Comparison of ENCODE assay signal across 8 mouse cellular contexts in genomic region chr17:6960776-6961175, GRCm38 (mm10). TPM values are rescaled to one million over a fixed set of nuclear protein-coding genes. Genes with fewer than 3 reads are reported as not detected.
A peak's percentile ranks its signal among the peaks of the same experiment; 100 is the strongest.
DNase-seq lines count a peak whose midpoint lies in the region; ATAC-seq and TF ChIP-seq lines count a peak whose summit lies in the region.
"Not testable (repeated sequence)": the region's sequence is repeated elsewhere in the genome, so short reads cannot be mapped to it uniquely, and the experiment has no call there.

Tagap1 (minus strand) TSS chr17:6961156.

- peak; percentile 29 for ATAC-seq in frontal cortex, adult (ENCODE audit: low TSS enrichment)
- ATAC-seq in liver, embryonic 14.5 days (ENCODE audit: insufficient read depth): peak; percentile 39
- ATAC-seq in stomach, embryonic 16.5 days (ENCODE audit: insufficient read depth, low FRiP score): peak; percentile 26; the same call in 1 of the 2 replicates

- peak within 1 kb of the TSS; percentile 47 for H3ac ChIP-seq in myocyte (ENCODE audit: control insufficient read depth, insufficient read length)

- H3K27ac ChIP-seq in CH12.LX (ENCODE audit: insufficient read depth, low read depth): peak within 1 kb of the TSS; percentile 28; the same call in 1 of the 2 replicates
- H3K27ac ChIP-seq in cerebellum, adult 2 months (ENCODE audit: insufficient read depth, low read length); liver, embryonic 14.5 days: not testable (repeated sequence)
- peak within 1 kb of the TSS; percentile 42; the same call in 1 of the 2 replicates for H3K27ac ChIP-seq in stomach, embryonic 16.5 days (ENCODE audit: low read length)

- not testable (repeated sequence) for H3K4me1 ChIP-seq in CH12.LX (ENCODE audit: control insufficient read depth in 1 of 2, insufficient read depth in 2 of 2); cerebellum, adult 2 months (ENCODE audit: control insufficient read depth, insufficient read depth, low read length); liver, embryonic 14.5 days (replicated peaks; ENCODE audit: control insufficient read depth in 2 of 2, insufficient read depth in 2 of 2, low read length in 1 of 2); stomach, embryonic 16.5 days (ENCODE audit: control insufficient read depth, insufficient read depth, low read length)

- H3K4me3 ChIP-seq in CH12.LX (replicated peaks in 1 of 3; ENCODE audit: low read depth in 2 of 3, low read length in 2 of 3, poor library complexity in 1 of 3): peak within 1 kb of the TSS; percentile 54 to 68 (median 56)
- H3K4me3 ChIP-seq in cerebellum, adult 2 months (replicated peaks; ENCODE audit: insufficient read depth, low read depth, low read length): peak within 1 kb of the TSS; percentile 67
- peak within 1 kb of the TSS; percentile 61 to 62 for H3K4me3 ChIP-seq in liver, embryonic 14.5 days (ENCODE audit: insufficient read depth in 1 of 2, low read depth in 2 of 2, low read length in 2 of 2)
- H3K4me3 ChIP-seq in myocyte: peak within 1 kb of the TSS; percentile 22
- H3K4me3 ChIP-seq in stomach, embryonic 16.5 days (replicated peaks; ENCODE audit: low read length): peak within 1 kb of the TSS; percentile 52

- WGBS in cerebellum, adult 2 months: 1% methylated on average over 33 of the region's 51 CpGs
- 3% methylated on average over 44 of the region's 51 CpGs for WGBS in large intestine, adult 2 months
- 1% methylated on average over 40 of the region's 51 CpGs for WGBS in liver, embryonic 14.5 days (ENCODE audit: insufficient replicate concordance)
- under 1% methylated on average over 34 of the region's 51 CpGs for WGBS in stomach, embryonic 16.5 days

- intact Hi-C loops in heart, postnatal 36 days (cut with DNase I): not testable (repeated sequence)

- TF ChIP-seq CTCF in CH12.LX (conservative IDR thresholded peaks at IDR 0.05 in 1 of 2, IDR thresholded peaks at IDR 0.05 in 1 of 2; ENCODE audit: low read depth in 2 of 2, low read length in 2 of 2); cerebellum, adult 2 months (IDR thresholded peaks at IDR 0.05; ENCODE audit: borderline replicate concordance, insufficient read depth, low read depth, low read length); liver, embryonic 14.5 days (IDR thresholded peaks at IDR 0.05; ENCODE audit: low read depth): not testable (repeated sequence)

- H3K79me2 ChIP-seq in CH12.LX (replicated peaks; ENCODE audit: control insufficient read depth, extremely low read depth, insufficient read depth, poor library complexity, severe bottlenecking); myocyte (ENCODE audit: control insufficient read depth, insufficient read depth): not testable (repeated sequence)

- in situ Hi-C loops in CH12.LX (cut with MboI; ENCODE audit: low pct_ligation_motif_present, low pct_unique_long_range_greater_than_20kb, low sequenced_read_pairs): not testable (repeated sequence)

- not testable (repeated sequence) for DNase-seq in CH12.LX (ENCODE audit: extremely low read depth); large intestine, adult 2 months (ENCODE audit: low read depth, low spot score); liver, embryonic 14.5 days (ENCODE audit: low read depth in 3 of 3, low spot score in 3 of 3)
- peak; percentile 58 to 79 for DNase-seq in cerebellum, adult 2 months
- peak; percentile 39 to 71 for DNase-seq in heart, postnatal 36 days

- H3K4me2 ChIP-seq in CH12.LX (ENCODE audit: insufficient read depth, low read depth, poor library complexity, severe bottlenecking) (peak within 1 kb of the TSS; percentile 61; the same call in 1 of the 2 replicates), myocyte (ENCODE audit: low read depth) (peak within 1 kb of the TSS; percentile 62)
- peak within 1 kb of the TSS; percentile 63 for H3K4me2 ChIP-seq in liver, embryonic 14.5 days (ENCODE audit: low read depth)
- peak within 1 kb of the TSS; percentile 40 for H3K4me2 ChIP-seq in stomach, embryonic 16.5 days (ENCODE audit: low read depth, low read length)

- H3K36me3 ChIP-seq in CH12.LX (replicated peaks in 1 of 2; ENCODE audit: control insufficient read depth in 1 of 2, insufficient read depth in 1 of 2, low read length in 1 of 2); liver, embryonic 14.5 days (replicated peaks; ENCODE audit: control insufficient read depth, insufficient read depth, low read depth); myocyte (ENCODE audit: control insufficient read depth, insufficient read depth); stomach, embryonic 16.5 days (ENCODE audit: control insufficient read depth, insufficient read depth, low read length): not testable (repeated sequence)

- H3K9ac ChIP-seq in CH12.LX (ENCODE audit: insufficient read depth, low read depth): peak within 1 kb of the TSS; percentile 81
- peak within 1 kb of the TSS; percentile 78 for H3K9ac ChIP-seq in liver, embryonic 14.5 days (replicated peaks)
- peak within 1 kb of the TSS; percentile 68 for H3K9ac ChIP-seq in stomach, embryonic 16.5 days (ENCODE audit: low read length)

- not testable (repeated sequence) for TF ChIP-seq RAD21 in CH12.LX (IDR thresholded peaks at IDR 0.05; ENCODE audit: low read depth, low read length)

- TF ChIP-seq EP300 in CH12.LX (IDR thresholded peaks at IDR 0.05; ENCODE audit: low read length); liver, embryonic 14.5 days (IDR thresholded peaks at IDR 0.05; ENCODE audit: low read depth): not testable (repeated sequence)

- H3K9me3 ChIP-seq in CH12.LX (replicated peaks; ENCODE audit: low read length); liver, embryonic 14.5 days (ENCODE audit: control insufficient read depth, low read length); stomach, embryonic 16.5 days (replicated peaks; ENCODE audit: control insufficient read depth, low read length): not testable (repeated sequence)

- TF ChIP-seq POLR2A in CH12.LX (IDR thresholded peaks at IDR 0.05; ENCODE audit: low read depth, low read length); cerebellum, adult 2 months (IDR thresholded peaks at IDR 0.05; ENCODE audit: borderline replicate concordance, insufficient read depth, low read length); myocyte (IDR thresholded peaks at IDR 0.05; ENCODE audit: insufficient read length, low read depth): not testable (repeated sequence)

- not testable (repeated sequence) for H3K27me3 ChIP-seq in CH12.LX (replicated peaks); cerebellum, adult 2 months (ENCODE audit: control insufficient read depth, insufficient read depth, low read length); liver, embryonic 14.5 days (ENCODE audit: control insufficient read depth, insufficient read depth, low read length); myocyte (ENCODE audit: control insufficient read depth, insufficient read depth, insufficient read length); stomach, embryonic 16.5 days (ENCODE audit: control insufficient read depth, insufficient read depth, low read length)

- dilution Hi-C loops in CH12.LX (cut with MboI; ENCODE audit: extremely low pct_ligation_motif_present, extremely low pct_unique_long_range_greater_than_20kb, low sequenced_read_pairs): not testable (repeated sequence)

TF ChIP-seq in CH12.LX, 34 proteins besides CTCF, POLR2A, EP300 and RAD21:
- TF ChIP-seq MXI1 (IDR thresholded peaks at IDR 0.05; ENCODE audit: low read depth, low read length): 0 out of 2 replicates have a peak, but pooled peaks have one; percentile 5

RNA-seq across cellular contexts. Expression of gene Tagap1, which starts in this region (rescaled TPM):
- total RNA-seq in CH12.LX (2012; rRNA removed): 15.0 and 16.8 TPM in 2 replicates
- total RNA-seq in CH12.LX (2014; rRNA removed): 20.3 and 22.4 TPM in 2 replicates
- polyA plus RNA-seq in CH12.LX (2012; ENCODE audit: insufficient read length, low read depth): 17.4 and 21.1 TPM in 2 replicates
- polyA plus RNA-seq in cerebellum, adult 2 months (2012; rRNA removed): 35.8 and 38.7 TPM in 2 replicates
- total RNA-seq in heart, postnatal 36 days (2021): 1 to 10 TPM; 7.0 to 7.5 TPM
- polyA plus RNA-seq in large intestine, adult 2 months (2012; rRNA removed): 14.0 and 16.3 TPM in 2 replicates
- 8.8 and 11.2 TPM in 2 replicates for polyA plus RNA-seq in liver, embryonic 14.5 days (2012; rRNA removed)
- polyA plus RNA-seq in liver, embryonic 14.5 days (2014; fragmentation: Nextera tagmentation; extraction: Ambion mirVana): 12.4 and 14.7 TPM in 2 replicates
- 12.2 TPM for polyA plus RNA-seq in myocyte (2012; fragmentation: generic; extraction: Trizol)
- 35.8 and 37.6 TPM in 2 replicates for polyA plus RNA-seq in stomach, embryonic 16.5 days (2015; fragmentation: Nextera tagmentation; extraction: Ambion mirVana)
